Mouse (Mus musculus): ENCODE measurements around the gene Jun. TPM values are rescaled to one million over a fixed set of nuclear protein-coding genes. Genes with fewer than 3 reads are reported as not detected.

Jun gene
- polyA plus RNA-seq (2014; fragmentation: Nextera tagmentation; extraction: Ambion mirVana), result 49.6 and 52.9 TPM in 2 replicates

- no peaks in the 10 kb centered on the region for H3K36me3 ChIP-seq (ENCODE audit: control insufficient read depth, insufficient read depth, low read length)
- H3K4me3 ChIP-seq (ENCODE audit: low read depth, low read length), result peak within 1 kb of the TSS; percentile 84
- peak within 1 kb of the TSS; percentile 93 for H3K4me2 ChIP-seq (ENCODE audit: low read depth)
- WGBS, result under 1% methylated on average over 66 of the region's 68 CpGs
- H3K4me1 ChIP-seq (ENCODE audit: control insufficient read depth, insufficient read depth, low read length), result peaks cover 9% of the 10 kb centered on the region; the same call in 1 of the 2 replicates
- peak; percentile 93 for ATAC-seq (ENCODE audit: insufficient read depth, low FRiP score, low TSS enrichment)
- DNase-seq (ENCODE audit: low spot score), result peak; percentile 100
- no peaks in the 10 kb centered on the region for H3K27me3 ChIP-seq (ENCODE audit: control insufficient read depth, insufficient read depth, low read length)
- peak within 1 kb of the TSS; percentile 89 for H3K9ac ChIP-seq (ENCODE audit: low read length)
- peak within 1 kb of the TSS; percentile 96 for H3K27ac ChIP-seq (ENCODE audit: low read depth, low read length)
- no peaks in the 10 kb centered on the region for H3K9me3 ChIP-seq (ENCODE audit: control insufficient read depth, low read length)
Observed at GRCm38 (mm10) chr4:95052025-95052899, at the start of gene Jun. Gene Jun (minus strand): TSS chr4:95052222.

- no peaks in the 10 kb centered on the region for H3K36me3 ChIP-seq (ENCODE audit: control insufficient read depth, insufficient read depth, low read length)
- no peak overlapping the region for H3K4me3 ChIP-seq (ENCODE audit: low read depth, low read length)
- no peak overlapping the region for H3K27ac ChIP-seq (ENCODE audit: low read depth, low read length)
- DNase-seq (ENCODE audit: low spot score) (no peak), ATAC-seq (ENCODE audit: insufficient read depth, low FRiP score, low TSS enrichment) (no peak)
- H3K27me3 ChIP-seq (ENCODE audit: control insufficient read depth, insufficient read depth, low read length), result no peaks in the 10 kb centered on the region
- 92% methylated on average over 7 of the region's 7 CpGs for WGBS
- peaks cover 9% of the 10 kb centered on the region for H3K4me1 ChIP-seq (ENCODE audit: control insufficient read depth, insufficient read depth, low read length)
- no peak overlapping the region for H3K4me2 ChIP-seq (ENCODE audit: low read depth)
- H3K9ac ChIP-seq (ENCODE audit: low read length), result no peak overlapping the region
- no peaks in the 10 kb centered on the region for H3K9me3 ChIP-seq (ENCODE audit: control insufficient read depth, low read length)
Observed at GRCm38 (mm10) chr4:95101684-95102083, 49.7 kb upstream of the Jun start.

GRCm38 (mm10) chr4:95100694-95101093 is 48.7 kb upstream of the Jun start:
- no peak for DNase-seq (ENCODE audit: low spot score)
- no peak overlapping the region for H3K4me2 ChIP-seq (ENCODE audit: low read depth)
- no peak for ATAC-seq (ENCODE audit: insufficient read depth, low FRiP score, low TSS enrichment)

DNA sequence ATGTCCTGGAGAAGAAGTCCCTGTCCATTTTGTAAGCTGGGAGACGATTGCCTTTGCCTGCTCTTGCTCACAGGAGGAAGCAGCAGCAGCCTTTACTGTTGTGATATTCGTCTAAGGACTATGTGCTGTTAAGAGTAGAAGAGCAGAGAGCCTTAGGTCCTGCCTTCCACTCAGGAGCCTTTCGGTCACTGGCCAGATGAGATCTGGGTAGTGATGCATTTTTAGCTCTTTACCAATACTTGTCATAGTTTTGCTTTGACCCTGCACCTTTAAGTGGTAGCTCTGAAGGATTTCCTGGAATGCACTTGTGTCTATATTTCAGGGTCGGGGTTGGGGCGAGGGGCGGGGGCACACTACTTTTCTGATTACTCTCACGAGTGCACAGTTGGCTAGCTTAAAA is 47.4 kb upstream of the Jun start:
- Histone ChIP-seq H3K9me3 (ENCODE audit: control insufficient read depth, low read length) (no peaks in the 10 kb centered on the region), H3K4me1 (ENCODE audit: control insufficient read depth, insufficient read depth, low read length) (peaks cover 4% of the 10 kb centered on the region; the same call in 1 of the 2 replicates), H3K27me3 (ENCODE audit: control insufficient read depth, insufficient read depth, low read length) (no peaks in the 10 kb centered on the region), H3K9ac (ENCODE audit: low read length) (no peak overlapping the region), H3K36me3 (ENCODE audit: control insufficient read depth, insufficient read depth, low read length) (no peaks in the 10 kb centered on the region), H3K27ac (ENCODE audit: low read depth, low read length) (no peak overlapping the region), H3K4me3 (ENCODE audit: low read depth, low read length) (no peak overlapping the region), H3K4me2 (ENCODE audit: low read depth) (no peak overlapping the region)
- ATAC-seq (ENCODE audit: insufficient read depth, low FRiP score, low TSS enrichment), result no peak
- DNase-seq (ENCODE audit: low spot score), result no peak
- 67% methylated on average over 7 of the region's 7 CpGs for WGBS

More at GRCm38 (mm10) chr4:95100694-95101093, 48.7 kb upstream of the Jun start:
- Histone ChIP-seq H3K9ac (ENCODE audit: low read length) (no peak overlapping the region), H3K27ac (ENCODE audit: low read depth, low read length) (no peak overlapping the region), H3K36me3 (ENCODE audit: control insufficient read depth, insufficient read depth, low read length) (no peaks in the 10 kb centered on the region), H3K9me3 (ENCODE audit: control insufficient read depth, low read length) (no peaks in the 10 kb centered on the region), H3K4me1 (ENCODE audit: control insufficient read depth, insufficient read depth, low read length) (peaks cover 4% of the 10 kb centered on the region; the same call in 1 of the 2 replicates), H3K4me3 (ENCODE audit: low read depth, low read length) (no peak overlapping the region), H3K27me3 (ENCODE audit: control insufficient read depth, insufficient read depth, low read length) (no peaks in the 10 kb centered on the region)

DNA sequence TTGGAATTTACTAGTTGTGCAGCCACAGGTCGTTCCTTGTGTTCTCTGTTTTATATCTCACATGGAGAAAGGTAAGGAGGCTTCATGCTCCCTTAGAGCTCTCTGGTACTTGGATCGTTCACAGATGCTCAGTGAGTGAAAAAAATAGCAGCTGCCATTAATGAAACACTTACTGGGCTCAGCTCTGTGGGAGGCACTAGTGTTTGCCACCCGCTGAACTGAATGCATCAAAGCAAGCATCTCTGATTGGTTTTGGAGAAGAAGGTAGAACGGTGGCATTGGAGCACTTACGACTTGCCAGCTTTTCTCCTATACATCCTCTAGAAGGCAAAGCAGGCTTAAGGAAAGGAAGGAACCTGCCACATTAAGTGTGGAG is 46.7 kb upstream of the Jun start:
- DNase-seq (ENCODE audit: low spot score) (no peak), ATAC-seq (ENCODE audit: insufficient read depth, low FRiP score, low TSS enrichment) (no peak)
- H3K4me3 ChIP-seq (ENCODE audit: low read depth, low read length), result no peak overlapping the region
- no peak overlapping the region for H3K4me2 ChIP-seq (ENCODE audit: low read depth)
- no peaks in the 10 kb centered on the region for H3K36me3 ChIP-seq (ENCODE audit: control insufficient read depth, insufficient read depth, low read length)
- H3K27me3 ChIP-seq (ENCODE audit: control insufficient read depth, insufficient read depth, low read length), result no peaks in the 10 kb centered on the region
- no peaks in the 10 kb centered on the region for H3K9me3 ChIP-seq (ENCODE audit: control insufficient read depth, low read length)
- no peak overlapping the region for H3K27ac ChIP-seq (ENCODE audit: low read depth, low read length)
- H3K9ac ChIP-seq (ENCODE audit: low read length), result no peak overlapping the region
- H3K4me1 ChIP-seq (ENCODE audit: control insufficient read depth, insufficient read depth, low read length), result peaks cover 4% of the 10 kb centered on the region; the same call in 1 of the 2 replicates
- WGBS, result 52% methylated on average over 5 of the region's 5 CpGs

GRCm38 (mm10) chr4:95097942-95098721 is 46.1 kb upstream of the Jun start:
- Histone ChIP-seq H3K27ac (ENCODE audit: low read depth, low read length) (no peak overlapping the region), H3K4me3 (ENCODE audit: low read depth, low read length) (no peak overlapping the region), H3K4me1 (ENCODE audit: control insufficient read depth, insufficient read depth, low read length) (peaks cover 4% of the 10 kb centered on the region; the same call in 1 of the 2 replicates), H3K27me3 (ENCODE audit: control insufficient read depth, insufficient read depth, low read length) (no peaks in the 10 kb centered on the region), H3K9me3 (ENCODE audit: control insufficient read depth, low read length) (no peaks in the 10 kb centered on the region), H3K4me2 (ENCODE audit: low read depth) (no peak overlapping the region), H3K9ac (ENCODE audit: low read length) (no peak overlapping the region), H3K36me3 (ENCODE audit: control insufficient read depth, insufficient read depth, low read length) (no peaks in the 10 kb centered on the region)
- DNase-seq (ENCODE audit: low spot score) (no peak), ATAC-seq (ENCODE audit: insufficient read depth, low FRiP score, low TSS enrichment) (no peak)
- 56% methylated on average over 10 of the region's 10 CpGs for WGBS

- DNase-seq (ENCODE audit: low spot score), result no peak
- H3K4me3 ChIP-seq (ENCODE audit: low read depth, low read length), result no peak overlapping the region
- no peak for ATAC-seq (ENCODE audit: insufficient read depth, low FRiP score, low TSS enrichment)
- no peak overlapping the region for H3K4me2 ChIP-seq (ENCODE audit: low read depth)
- H3K27me3 ChIP-seq (ENCODE audit: control insufficient read depth, insufficient read depth, low read length), result no peaks in the 10 kb centered on the region
- H3K9me3 ChIP-seq (ENCODE audit: control insufficient read depth, low read length), result no peaks in the 10 kb centered on the region
- no peaks in the 10 kb centered on the region for H3K36me3 ChIP-seq (ENCODE audit: control insufficient read depth, insufficient read depth, low read length)
- H3K27ac ChIP-seq (ENCODE audit: low read depth, low read length), result no peak overlapping the region
- H3K4me1 ChIP-seq (ENCODE audit: control insufficient read depth, insufficient read depth, low read length), result peaks cover 4% of the 10 kb centered on the region; the same call in 1 of the 2 replicates
- no peak overlapping the region for H3K9ac ChIP-seq (ENCODE audit: low read length)
- WGBS, result 76% methylated on average over 2 of the region's 2 CpGs
Observed at GRCm38 (mm10) chr4:95096731-95097130, 44.7 kb upstream of the Jun start.

GRCm38 (mm10) chr4:95095911-95096310 is 43.9 kb upstream of the Jun start:
- ATAC-seq (ENCODE audit: insufficient read depth, low FRiP score, low TSS enrichment), result no peak
- no peak overlapping the region for H3K9ac ChIP-seq (ENCODE audit: low read length)
- H3K4me1 ChIP-seq (ENCODE audit: control insufficient read depth, insufficient read depth, low read length), result peaks cover 4% of the 10 kb centered on the region; the same call in 1 of the 2 replicates
- no peak overlapping the region for H3K4me3 ChIP-seq (ENCODE audit: low read depth, low read length)
- H3K9me3 ChIP-seq (ENCODE audit: control insufficient read depth, low read length), result no peaks in the 10 kb centered on the region
- no peaks in the 10 kb centered on the region for H3K27me3 ChIP-seq (ENCODE audit: control insufficient read depth, insufficient read depth, low read length)
- no peaks in the 10 kb centered on the region for H3K36me3 ChIP-seq (ENCODE audit: control insufficient read depth, insufficient read depth, low read length)
- no peak overlapping the region for H3K4me2 ChIP-seq (ENCODE audit: low read depth)
- no peak for DNase-seq (ENCODE audit: low spot score)
- WGBS, result 87% methylated on average over 6 of the region's 6 CpGs
- H3K27ac ChIP-seq (ENCODE audit: low read depth, low read length), result no peak overlapping the region

Data from neural tube, embryonic 11.5 days (tissue).